10 mouse cellular contexts compared by ENCODE assay signal in the genomic region with DNA sequence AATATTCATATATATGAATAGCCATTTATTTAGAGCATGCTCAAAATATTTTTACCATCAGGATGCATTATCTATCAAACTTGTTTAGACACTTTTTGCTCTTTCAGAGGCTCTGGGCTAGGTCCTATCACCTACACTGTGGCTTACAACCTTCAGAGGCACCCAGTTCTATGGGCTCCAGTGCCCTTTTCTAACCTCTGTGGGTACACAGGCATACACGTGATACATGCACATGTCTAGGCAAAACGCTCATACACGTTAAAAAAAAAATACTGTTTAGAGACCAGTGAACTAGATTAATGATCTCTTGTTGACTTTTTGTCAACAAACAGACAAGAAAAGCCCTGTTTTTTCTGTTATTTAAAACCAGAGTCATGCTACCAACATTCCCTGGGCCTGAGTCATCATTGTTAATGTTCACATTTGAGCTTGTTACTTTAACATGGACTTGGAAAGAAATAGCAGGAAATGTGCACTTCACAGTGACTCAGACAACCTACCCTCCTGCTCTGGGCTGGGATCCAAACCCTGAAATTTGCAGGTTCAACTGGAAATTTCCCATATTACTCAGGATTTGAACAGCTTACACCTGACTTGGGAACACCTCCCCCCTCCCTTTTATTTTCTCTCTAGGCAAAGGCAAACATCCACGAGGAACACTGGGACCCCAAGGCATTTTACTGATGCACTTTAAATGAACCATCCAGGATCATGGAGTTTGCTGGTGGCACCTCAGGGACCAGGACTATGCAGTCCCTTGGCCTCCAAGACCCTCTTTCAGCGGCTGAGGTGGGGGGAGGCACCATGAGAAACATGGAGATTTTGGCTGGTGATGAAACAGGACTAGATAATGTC.
DNase-seq lines count a peak whose midpoint lies in the region; ATAC-seq lines count a peak whose summit lies in the region.
"Had no signal": no experiment of that assay in that cellular context is flagged by ENCODE, and none has a peak within 500 bp of the region (broad histone marks: within the 10 kb centered on the region; RNA-seq: fewer than 3 reads in every experiment).

No protein-coding gene starts in this region.

- peaks cover 8% of the 10 kb centered on the region; the same call in 1 of the 2 replicates for H3K9me3 ChIP-seq in embryonic facial prominence, embryonic 14.5 days (ENCODE audit: control insufficient read depth, low read length)
- H3K9me3 ChIP-seq: liver, embryonic 15.5 days; neural tube, embryonic 13.5 days had no signal

- no peak overlapping the region for H3K4me3 ChIP-seq in embryonic facial prominence, embryonic 14.5 days (ENCODE audit: low read depth, low read length)
- H3K4me3 ChIP-seq: liver, embryonic 15.5 days; neural tube, embryonic 13.5 days had no signal

- ATAC-seq in embryonic facial prominence, embryonic 14.5 days (ENCODE audit: low read depth): peak; percentile 80
- ATAC-seq in CD4-positive, CD25-positive, alpha-beta regulatory T cell, adult 4 months: no peak

- peak; percentile 14 for DNase-seq in ovary, postnatal 14 days (ENCODE audit: low spot score)
- no peak for DNase-seq in ovary, postnatal 10 days (ENCODE audit: low spot score)
- DNase-seq in embryonic facial prominence, embryonic 14.5 days (ENCODE audit: low spot score): peak; percentile 87
- peak; percentile 75 to 82 for DNase-seq in kidney, postnatal 36 days
- peak; percentile 59 to 69 for DNase-seq in urinary bladder, postnatal 36 days (ENCODE audit: low spot score in 2 of 2)
- no peak for DNase-seq in embryo, embryonic 9.5 days (ENCODE audit: extremely low spot score)
- DNase-seq: thymus, postnatal 36 days had no signal

- H3K27me3 ChIP-seq in embryonic facial prominence, embryonic 14.5 days (replicated peaks; ENCODE audit: control insufficient read depth, insufficient read depth, low read length): no peaks in the 10 kb centered on the region
- H3K27me3 ChIP-seq: liver, embryonic 15.5 days; neural tube, embryonic 13.5 days had no signal

- no peaks in the 10 kb centered on the region for H3K4me1 ChIP-seq in embryonic facial prominence, embryonic 14.5 days (ENCODE audit: control insufficient read depth, insufficient read depth, low read length)
- H3K4me1 ChIP-seq: liver, embryonic 15.5 days; neural tube, embryonic 13.5 days had no signal

- H3K36me3 ChIP-seq in embryonic facial prominence, embryonic 14.5 days (ENCODE audit: control insufficient read depth, insufficient read depth, low read length): no peaks in the 10 kb centered on the region
- H3K36me3 ChIP-seq: liver, embryonic 15.5 days; neural tube, embryonic 13.5 days had no signal

- WGBS in embryonic facial prominence, embryonic 14.5 days: 61% methylated on average over 5 of the region's 5 CpGs

- no peak overlapping the region for H3K4me2 ChIP-seq in embryonic facial prominence, embryonic 14.5 days (ENCODE audit: low read depth, low read length)
- H3K4me2 ChIP-seq: liver, embryonic 15.5 days; neural tube, embryonic 13.5 days had no signal

- peak overlapping the region; percentile 16; the same call in 1 of the 2 replicates for H3K27ac ChIP-seq in embryonic facial prominence, embryonic 14.5 days (replicated peaks; ENCODE audit: low read depth, low read length)
- H3K27ac ChIP-seq: liver, embryonic 15.5 days; neural tube, embryonic 13.5 days had no signal

- H3K9ac ChIP-seq in embryonic facial prominence, embryonic 14.5 days (ENCODE audit: low read depth, low read length): no peak overlapping the region
- H3K9ac ChIP-seq: liver, embryonic 15.5 days; neural tube, embryonic 13.5 days had no signal

Comparison
In these comparisons a context has a peak if more than half of its experiments do, and no peak if none do; other contexts are left out.
1. DNase-seq: peak in ovary, postnatal 14 days (single experiment), embryonic facial prominence, embryonic 14.5 days (single experiment), kidney, postnatal 36 days (2 of 2) and urinary bladder, postnatal 36 days (2 of 2); none in ovary, postnatal 10 days (single experiment) and embryo, embryonic 9.5 days (single experiment).